Mouse (Mus musculus) forebrain, embryonic 16.5 days (tissue): ENCODE measurements at regions not wholly inside any gene's neighbourhood (a gene's known extent, or its start where the extent isn't known, plus 50 kb on each side); places are given as distances from the start of the nearest gene placed in this dataset.

Experiments used
- ATAC-seq: fragments of 200-750 bp; cut with Nextera tagmentation; 2 replicates; pipeline ENCODE4 v1.8.0; 2017; ENCODE audit warnings: mild to moderate bottlenecking, moderate library complexity
- H3K27ac ChIP-seq: fragments of 300-500 bp; sonication (generic); 2 replicates; pipeline ENCODE4 v1.5.1; 2014; ENCODE audit warnings: low read length, control low read depth
- H3K27me3 ChIP-seq: fragments of 300-500 bp; sonication (generic); replicated peaks from 2 replicates; pipeline ENCODE4 v1.6.1; 2014; ENCODE audit warnings: low read length; ENCODE audit not compliant: control insufficient read depth, insufficient read depth
- H3K36me3 ChIP-seq: fragments of 300-500 bp; sonication (generic); 2 replicates; pipeline ENCODE4 v1.6.1; 2014; ENCODE audit not compliant: control insufficient read depth, insufficient read depth
- H3K4me1 ChIP-seq: fragments of 300-500 bp; sonication (generic); replicated peaks from 2 replicates; pipeline ENCODE4 v1.6.1; 2014; ENCODE audit warnings: low read length; ENCODE audit not compliant: control insufficient read depth, insufficient read depth
- H3K4me2 ChIP-seq: fragments of 300-500 bp; sonication (generic); 2 replicates; pipeline ENCODE4 v1.6.1; 2014; ENCODE audit warnings: mild to moderate bottlenecking, low read length, control low read depth
- H3K4me3 ChIP-seq: fragments of 300-500 bp; sonication (generic); replicated peaks from 2 replicates; pipeline ENCODE4 v1.5.1; 2014; ENCODE audit warnings: mild to moderate bottlenecking, low read length, control low read depth
- H3K9ac ChIP-seq: fragments of 300-500 bp; sonication (generic); replicated peaks from 2 replicates; pipeline ENCODE4 v1.6.1; 2014; ENCODE audit warnings: low read depth, low read length, control low read depth
- H3K9me3 ChIP-seq: fragments of 300-500 bp; sonication (generic); 2 replicates; pipeline ENCODE4 v1.6.1; 2016; ENCODE audit warnings: low read length; ENCODE audit not compliant: control insufficient read depth
- WGBS: fragments of 180-500 bp; shearing (Covaris S2); extraction: QIAGEN DNeasy Blood & Tissue Kit; methylation state at CpG from one replicate; pipeline ENCODE4 v1.1.7; 2014; 5-methylcytosine and 5-hydroxymethylcytosine counted together

DNA sequence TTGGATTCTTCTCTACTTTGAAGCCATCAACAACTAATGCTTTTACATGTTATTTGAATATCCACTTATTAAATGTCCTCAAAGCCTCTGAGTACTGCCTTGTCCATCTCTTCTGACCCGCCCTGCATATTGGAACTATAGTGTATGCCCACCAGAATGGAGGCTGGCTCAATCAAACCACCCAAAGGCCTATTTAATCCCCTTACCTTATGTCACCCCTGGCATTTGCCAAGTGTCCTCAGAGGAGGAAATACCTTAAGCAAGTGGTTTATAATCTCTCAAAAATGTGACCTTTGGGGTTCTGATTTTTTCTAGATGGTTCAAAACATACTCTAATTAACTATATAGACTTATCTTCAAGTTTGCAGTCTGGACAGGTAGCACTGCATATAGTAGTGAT is 542.3 kb downstream of the Etv1 start:
- no peaks in the 10 kb centered on the region for H3K36me3 ChIP-seq
- H3K27ac ChIP-seq: no peak overlapping the region
- 78% methylated on average over 1 of the region's 1 CpGs for WGBS
- H3K9ac ChIP-seq: no peak overlapping the region
- no peak overlapping the region for H3K4me2 ChIP-seq
- H3K4me1 ChIP-seq: no peaks in the 10 kb centered on the region
- H3K27me3 ChIP-seq: no peaks in the 10 kb centered on the region
- no peak for ATAC-seq
- no peak overlapping the region for H3K4me3 ChIP-seq
- no peaks in the 10 kb centered on the region for H3K9me3 ChIP-seq

DNA sequence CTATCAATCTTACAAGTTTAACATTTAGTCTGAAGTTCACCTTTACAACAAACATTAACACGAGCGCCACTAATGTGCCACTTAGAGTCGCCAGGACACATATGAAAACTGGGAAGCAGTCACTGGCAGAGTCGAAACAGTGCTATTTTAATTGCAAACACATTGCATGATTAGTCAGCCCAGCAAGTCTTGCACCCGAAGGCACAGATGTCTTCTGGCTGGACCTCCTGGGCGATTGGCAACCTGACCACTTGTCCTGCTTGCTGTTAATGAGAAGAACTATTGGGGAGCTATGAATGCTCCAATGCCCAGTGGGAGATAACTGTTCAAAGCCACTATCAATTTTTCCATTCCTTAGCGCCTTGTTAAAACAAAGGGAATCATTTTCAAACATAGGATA is 547.0 kb downstream of the Etv1 start:
- 64% methylated on average over 7 of the region's 7 CpGs for WGBS
- no peaks in the 10 kb centered on the region for H3K36me3 ChIP-seq
- no peaks in the 10 kb centered on the region for H3K4me1 ChIP-seq
- peak; percentile 57; the same call in 1 of the 2 replicates for ATAC-seq
- no peaks in the 10 kb centered on the region for H3K27me3 ChIP-seq
- H3K4me3 ChIP-seq: no peak overlapping the region
- H3K4me2 ChIP-seq: no peak overlapping the region
- H3K9ac ChIP-seq: no peak overlapping the region
- H3K9me3 ChIP-seq: no peaks in the 10 kb centered on the region
- H3K27ac ChIP-seq: no peak overlapping the region

DNA sequence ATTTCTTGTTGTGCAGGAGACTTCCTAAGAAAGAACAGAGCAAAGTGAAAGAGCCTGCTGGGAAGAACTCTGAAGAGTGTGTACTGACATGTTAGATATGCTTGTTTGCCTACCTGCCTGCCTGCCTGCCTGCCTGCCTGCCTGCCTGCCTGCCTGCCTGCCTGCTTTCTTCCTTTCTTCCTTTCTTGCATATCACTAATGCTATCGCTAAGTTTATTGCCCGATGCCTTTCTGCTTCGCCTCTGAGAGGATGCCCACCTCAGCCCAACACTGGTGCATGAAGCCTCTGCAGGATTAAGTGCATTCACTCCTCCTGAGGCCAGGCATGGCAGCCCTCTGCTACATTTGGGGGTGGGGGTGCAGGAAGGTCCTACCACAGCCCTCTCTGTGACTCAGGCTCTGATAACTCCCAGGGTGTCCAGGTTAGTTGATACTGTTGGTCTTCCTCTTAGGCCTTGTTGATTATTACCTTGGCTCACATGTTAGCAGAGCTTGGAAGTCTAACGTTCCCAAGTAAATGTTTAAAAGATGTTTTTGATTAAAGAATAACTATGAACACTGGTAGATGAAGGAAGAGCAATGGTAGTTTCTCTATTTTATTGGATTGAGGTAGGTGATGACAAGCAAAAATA is 547.6 kb downstream of the Etv1 start:
- no peak overlapping the region for H3K27ac ChIP-seq
- ATAC-seq: no peak
- no peak overlapping the region for H3K4me2 ChIP-seq
- H3K9ac ChIP-seq: no peak overlapping the region
- no peaks in the 10 kb centered on the region for H3K36me3 ChIP-seq
- 83% methylated on average over 4 of the region's 4 CpGs for WGBS
- H3K4me1 ChIP-seq: no peaks in the 10 kb centered on the region
- H3K27me3 ChIP-seq: no peaks in the 10 kb centered on the region
- H3K4me3 ChIP-seq: no peak overlapping the region
- no peaks in the 10 kb centered on the region for H3K9me3 ChIP-seq

DNA sequence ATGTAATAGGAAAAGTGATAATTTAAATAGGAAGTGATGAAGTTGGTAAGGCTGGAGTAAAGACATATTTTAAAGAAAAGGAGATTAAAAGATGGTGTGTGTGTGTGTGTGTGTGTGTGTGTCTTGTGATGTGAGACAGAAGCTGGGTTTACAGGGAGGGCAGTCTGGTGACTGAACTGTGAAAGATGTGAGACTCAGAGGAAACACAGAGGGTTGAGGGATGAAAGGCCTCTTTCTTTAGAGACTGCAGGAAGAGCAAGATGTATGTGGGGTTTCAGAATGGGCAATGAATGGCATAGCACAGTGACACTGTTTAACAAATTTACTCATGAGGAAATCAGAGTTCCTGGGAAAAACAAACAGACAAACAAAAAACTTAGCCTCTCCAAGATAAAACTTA is 549.2 kb downstream of the Etv1 start:
- H3K27ac ChIP-seq: no peak overlapping the region
- H3K9me3 ChIP-seq: no peaks in the 10 kb centered on the region
- no peak for ATAC-seq
- no peak overlapping the region for H3K4me2 ChIP-seq
- H3K4me3 ChIP-seq: no peak overlapping the region
- H3K4me1 ChIP-seq: no peaks in the 10 kb centered on the region
- no peaks in the 10 kb centered on the region for H3K27me3 ChIP-seq
- H3K9ac ChIP-seq: no peak overlapping the region
- H3K36me3 ChIP-seq: no peaks in the 10 kb centered on the region

DNA sequence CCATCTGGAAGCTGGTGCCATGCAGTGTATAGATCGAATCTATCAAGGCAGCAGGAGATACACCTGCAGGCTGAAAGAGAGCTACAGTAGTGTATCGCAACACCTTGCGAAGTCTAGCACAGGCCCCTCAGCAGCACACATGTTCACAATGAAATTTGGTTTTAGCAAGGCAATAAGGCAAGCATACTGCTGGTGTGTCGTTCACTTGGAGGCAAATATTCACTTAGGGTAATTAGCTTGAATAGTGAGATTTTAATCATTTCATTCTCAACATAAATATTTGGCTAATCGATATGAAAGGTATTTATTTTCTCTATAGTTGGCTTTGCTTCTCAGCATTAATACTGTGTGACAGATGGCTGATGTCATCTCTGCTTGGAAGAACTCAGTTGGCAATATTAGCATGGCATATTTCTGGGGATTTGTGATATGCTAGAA is 559.9 kb downstream of the Etv1 start:
- H3K4me2 ChIP-seq: no peak overlapping the region
- H3K27ac ChIP-seq: no peak overlapping the region
- peak; percentile 79 for ATAC-seq
- H3K4me3 ChIP-seq: no peak overlapping the region
- H3K36me3 ChIP-seq: no peaks in the 10 kb centered on the region
- WGBS: 54% methylated on average over 5 of the region's 5 CpGs
- no peaks in the 10 kb centered on the region for H3K9me3 ChIP-seq
- no peak overlapping the region for H3K9ac ChIP-seq
- no peaks in the 10 kb centered on the region for H3K27me3 ChIP-seq
- peaks cover 5% of the 10 kb centered on the region for H3K4me1 ChIP-seq

DNA sequence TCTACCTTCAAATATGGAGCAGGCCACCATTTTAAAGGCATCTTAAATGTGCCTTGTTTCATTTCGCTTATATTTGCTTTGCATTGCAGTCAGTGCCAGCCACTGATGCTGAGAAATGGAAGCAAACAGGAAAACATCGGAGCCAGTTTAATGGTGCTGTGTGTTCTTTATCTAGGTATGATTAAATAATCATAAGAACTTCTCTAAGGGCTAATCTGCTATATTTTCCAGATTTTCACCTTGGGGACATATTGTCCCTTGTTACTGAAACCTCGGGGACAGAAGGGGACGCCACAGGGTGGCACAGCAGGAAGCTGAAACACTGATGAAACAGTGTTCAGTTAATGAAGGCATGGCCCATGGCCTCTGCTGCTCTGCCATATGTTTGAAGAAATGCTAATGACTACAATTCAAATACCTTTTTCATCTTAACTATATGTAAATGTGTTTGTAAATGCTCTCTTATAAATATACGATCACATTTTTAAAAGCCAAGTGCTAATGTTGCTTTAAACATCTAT is 562.6 kb downstream of the Etv1 start:
- Histone ChIP-seq H3K4me2 (no peak overlapping the region), H3K27ac (no peak overlapping the region), H3K36me3 (no peaks in the 10 kb centered on the region), H3K27me3 (no peaks in the 10 kb centered on the region), H3K9ac (no peak overlapping the region), H3K4me1 (peaks cover 5% of the 10 kb centered on the region), H3K9me3 (no peaks in the 10 kb centered on the region), H3K4me3 (no peak overlapping the region)
- peak; percentile 61; the same call in 1 of the 2 replicates for ATAC-seq
- 60% methylated on average over 5 of the region's 5 CpGs for WGBS

DNA sequence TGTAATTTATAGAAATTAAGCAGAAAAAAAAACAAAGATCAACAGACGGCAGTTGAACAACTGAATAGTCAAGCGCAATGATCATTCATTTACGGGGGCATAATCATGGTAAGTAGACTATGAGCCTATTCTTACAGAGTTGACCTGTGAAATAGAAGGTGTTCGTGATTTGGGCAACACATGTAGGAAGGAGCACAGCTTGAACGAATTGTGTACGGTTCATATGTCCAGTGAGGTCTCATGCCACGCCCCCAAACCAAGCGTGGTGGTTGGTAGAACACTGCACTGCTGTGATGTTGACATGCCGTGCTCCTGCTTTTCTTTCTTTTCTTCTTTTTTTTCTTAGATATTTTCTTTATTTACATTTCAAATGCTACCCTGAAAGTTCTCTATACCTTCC is 563.1 kb downstream of the Etv1 start:
- Histone ChIP-seq H3K27ac (no peak overlapping the region), H3K27me3 (no peaks in the 10 kb centered on the region), H3K9me3 (no peaks in the 10 kb centered on the region), H3K4me1 (peaks cover 5% of the 10 kb centered on the region), H3K9ac (no peak overlapping the region), H3K4me3 (no peak overlapping the region), H3K36me3 (no peaks in the 10 kb centered on the region), H3K4me2 (no peak overlapping the region)
- peak; percentile 45; the same call in 1 of the 2 replicates for ATAC-seq
- WGBS: 63% methylated on average over 9 of the region's 9 CpGs

DNA sequence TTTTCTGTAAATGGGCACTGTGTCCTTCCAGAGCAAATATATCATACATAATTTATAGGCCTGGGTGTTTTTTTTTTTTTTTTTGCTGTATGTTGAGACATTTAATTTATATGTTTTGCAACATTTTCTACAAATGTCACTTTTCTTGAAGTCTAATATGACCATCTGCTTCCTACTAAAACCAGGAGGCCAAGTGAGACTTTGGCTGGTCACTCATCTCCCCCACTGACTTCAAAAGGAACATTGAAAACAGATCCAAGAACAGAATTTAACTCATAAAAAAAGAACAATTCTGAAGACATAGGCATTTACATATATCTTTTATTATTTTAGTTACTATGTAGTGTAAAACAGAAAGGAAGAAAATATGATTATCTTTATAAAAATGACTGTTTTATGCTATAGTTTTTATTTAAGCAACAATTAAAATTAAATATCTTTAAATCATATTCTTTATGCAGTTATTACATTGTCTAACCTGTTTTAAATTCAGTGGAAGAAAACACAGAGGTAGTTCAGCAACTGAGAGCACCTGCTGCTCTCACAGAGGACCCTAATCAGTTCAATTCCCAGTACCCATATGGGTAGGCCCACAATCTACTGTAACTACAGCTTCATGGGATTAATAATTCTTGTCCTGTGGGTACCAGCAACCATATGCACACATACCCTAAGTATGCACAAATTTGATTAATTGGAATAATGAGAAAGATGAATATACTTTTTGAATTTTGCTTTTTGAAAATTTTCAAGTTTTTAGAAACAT is 592.5 kb downstream of the Etv1 start:
- H3K9ac ChIP-seq: no peak overlapping the region
- no peaks in the 10 kb centered on the region for H3K9me3 ChIP-seq
- no peaks in the 10 kb centered on the region for H3K27me3 ChIP-seq
- no peak overlapping the region for H3K4me3 ChIP-seq
- ATAC-seq: no peak
- H3K4me2 ChIP-seq: no peak overlapping the region
- no peaks in the 10 kb centered on the region for H3K36me3 ChIP-seq
- no peak overlapping the region for H3K27ac ChIP-seq
- no peaks in the 10 kb centered on the region for H3K4me1 ChIP-seq

DNA sequence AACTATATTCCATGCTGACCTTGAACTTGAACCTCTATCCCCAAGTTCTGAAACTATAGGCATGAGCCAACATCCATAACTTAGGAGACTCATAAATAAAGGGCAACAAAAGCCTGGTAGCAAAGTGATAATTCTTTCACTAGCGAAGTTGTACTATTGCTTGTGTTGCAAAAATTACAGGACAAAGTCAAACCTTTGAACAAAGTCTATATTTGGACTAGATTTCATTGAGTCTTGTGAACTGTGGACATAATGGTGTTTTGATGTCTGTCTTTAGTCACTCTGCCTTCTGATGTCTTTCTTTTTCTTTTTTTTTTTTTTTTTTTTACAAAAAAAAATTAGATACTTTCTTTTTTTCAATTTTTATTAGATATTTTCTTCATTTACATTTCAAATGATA is 594.5 kb downstream of the Etv1 start:
- 96% methylated on average over 1 of the region's 1 CpGs for WGBS
- H3K4me3 ChIP-seq: no peak overlapping the region
- H3K9ac ChIP-seq: no peak overlapping the region
- no peak overlapping the region for H3K4me2 ChIP-seq
- no peaks in the 10 kb centered on the region for H3K36me3 ChIP-seq
- no peak overlapping the region for H3K27ac ChIP-seq
- ATAC-seq: no peak
- H3K4me1 ChIP-seq: no peaks in the 10 kb centered on the region
- no peaks in the 10 kb centered on the region for H3K9me3 ChIP-seq
- no peaks in the 10 kb centered on the region for H3K27me3 ChIP-seq
